Mouse (Mus musculus): ENCODE results near the gene Taf1d.
"Not testable (repeated sequence)": the region's sequence is repeated elsewhere in the genome, so short reads cannot be mapped to it uniquely, and the experiment has no call there.

Gene Taf1d

DNA sequence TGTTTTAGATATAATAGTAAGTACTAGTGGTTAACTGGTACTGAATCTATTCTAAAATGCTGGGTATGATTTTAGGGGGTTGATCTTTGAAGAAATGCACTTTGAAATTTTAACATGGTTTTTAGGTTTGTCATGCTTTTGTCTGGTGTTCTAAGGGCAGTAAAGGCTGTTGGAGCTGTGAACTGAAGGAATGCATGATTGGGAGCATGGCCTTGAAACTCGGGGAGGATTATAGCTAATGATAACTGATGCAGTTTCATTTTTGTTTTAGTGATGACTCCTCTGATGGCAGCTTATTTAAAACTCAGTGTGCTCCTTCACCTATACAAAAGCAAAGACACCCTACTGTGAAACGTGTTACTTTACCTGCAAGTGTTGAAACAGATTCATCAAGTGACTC, 2.2 kb downstream of the Taf1d start:
- no peak for DNase-seq (ENCODE audit: low spot score in 2 of 2)

DNA sequence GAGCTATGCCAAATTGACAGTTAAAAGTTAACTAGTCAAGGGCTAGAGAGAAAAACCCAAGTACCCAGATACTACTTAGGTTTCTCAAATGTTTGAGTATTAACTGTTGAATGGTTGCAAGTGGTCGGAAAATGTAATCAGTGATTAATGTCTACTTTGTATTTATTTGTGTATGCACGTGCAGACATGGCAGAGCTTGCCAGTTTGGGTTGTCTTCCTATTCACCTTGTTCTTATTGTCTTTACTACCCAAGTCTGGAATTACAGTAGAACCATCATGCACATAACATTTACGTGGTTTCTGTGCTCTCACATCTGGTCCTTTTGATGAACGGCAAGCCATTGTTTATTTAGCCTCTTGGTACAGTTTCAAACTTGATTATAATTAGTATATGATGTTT, 3.4 kb downstream of the Taf1d start:
- no peak for DNase-seq (ENCODE audit: low spot score in 2 of 2)

DNA sequence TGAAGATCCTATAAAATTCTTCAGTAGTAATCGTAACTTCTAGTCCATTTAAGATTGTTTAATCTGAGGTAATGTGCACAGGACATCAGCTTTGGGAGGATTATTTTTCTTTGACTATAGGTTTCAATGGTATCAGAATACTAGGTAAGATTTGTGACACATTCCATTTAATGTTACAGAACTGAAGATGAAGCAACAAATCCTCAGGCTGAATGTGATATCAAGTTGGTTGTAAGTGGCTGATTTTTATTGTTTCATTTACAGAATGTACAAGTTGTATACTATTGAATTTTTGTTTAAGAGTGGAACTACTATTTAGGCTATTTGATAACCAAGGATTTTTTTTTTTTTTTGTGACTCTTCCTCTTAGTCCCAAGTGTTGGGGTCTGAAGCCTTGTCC, 4.2 kb downstream of the Taf1d start:
- DNase-seq (ENCODE audit: low spot score in 2 of 2): no peak

DNA sequence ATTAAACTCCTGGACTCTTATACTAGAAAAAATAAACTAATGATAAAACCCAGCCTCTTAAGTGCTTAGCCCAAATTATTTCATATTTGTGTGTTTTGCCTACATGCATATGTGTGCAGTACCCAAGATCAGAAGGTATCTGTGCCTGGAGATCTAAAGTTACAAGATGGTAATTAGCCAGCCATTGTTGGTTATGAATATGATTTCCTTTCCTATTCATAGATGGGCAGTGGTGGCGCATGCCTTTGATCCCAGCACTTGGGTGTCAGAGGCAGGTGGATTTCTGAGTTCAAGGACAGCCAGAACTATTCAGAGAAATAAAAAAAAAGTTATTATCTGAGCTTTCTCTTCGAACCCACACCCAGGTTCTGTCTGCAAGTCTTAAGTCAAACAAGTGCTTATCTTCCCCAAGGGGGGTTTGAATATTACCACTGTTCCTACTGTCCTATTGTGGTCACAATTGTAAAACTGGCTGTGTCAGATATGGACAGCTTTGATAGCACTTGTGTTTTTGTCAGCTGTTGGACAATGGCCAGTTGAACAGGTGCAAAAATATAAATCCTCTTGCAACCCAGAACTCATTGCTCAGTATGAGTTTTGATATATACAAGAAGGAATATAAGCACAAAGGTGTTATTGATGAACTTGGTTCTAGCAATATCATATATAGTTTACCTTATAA, 6.2 kb downstream of the Taf1d start:
- DNase-seq (ENCODE audit: low spot score in 2 of 2): no peak

DNA sequence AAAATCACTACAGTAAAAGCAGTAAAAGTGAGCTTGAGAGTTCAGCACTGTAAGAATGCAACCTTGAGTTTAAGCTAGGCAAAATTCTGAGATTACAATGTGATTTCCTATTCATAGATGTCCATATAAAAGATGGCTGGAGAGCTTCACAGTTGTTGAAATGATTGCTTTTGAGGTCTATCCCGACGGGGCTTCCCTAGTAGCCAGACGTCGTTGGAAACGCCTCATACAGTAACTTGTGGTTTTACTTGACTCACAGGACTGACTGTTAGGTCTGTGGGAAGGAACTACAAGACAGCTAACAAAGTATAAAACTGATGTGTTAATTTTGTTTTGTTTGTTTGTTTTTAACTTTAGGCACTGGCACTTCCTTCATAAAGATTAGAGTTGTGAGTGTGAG, 7.6 kb downstream of the Taf1d start:
- no peak for DNase-seq (ENCODE audit: low spot score in 2 of 2)

DNA sequence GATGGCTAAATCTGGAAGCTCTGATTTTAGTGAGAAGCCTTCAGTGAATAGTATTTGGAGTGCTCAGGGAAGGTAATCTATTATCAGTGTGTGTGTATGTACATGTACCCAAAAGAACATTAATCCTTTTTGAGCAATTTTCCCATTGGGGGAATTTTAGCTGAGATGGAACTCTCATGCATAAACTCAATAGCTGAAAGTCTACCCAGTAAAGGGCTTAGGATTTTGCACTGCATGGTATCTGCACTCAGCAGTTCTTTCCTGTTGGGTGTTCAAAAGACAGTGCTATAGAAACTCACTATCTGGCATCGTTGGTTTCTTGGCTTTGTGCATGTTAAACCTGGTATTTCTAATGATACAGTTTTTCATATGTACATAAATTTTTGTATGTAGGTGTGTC, 8.6 kb downstream of the Taf1d start:
- DNase-seq (ENCODE audit: low spot score in 2 of 2): no peak

DNA sequence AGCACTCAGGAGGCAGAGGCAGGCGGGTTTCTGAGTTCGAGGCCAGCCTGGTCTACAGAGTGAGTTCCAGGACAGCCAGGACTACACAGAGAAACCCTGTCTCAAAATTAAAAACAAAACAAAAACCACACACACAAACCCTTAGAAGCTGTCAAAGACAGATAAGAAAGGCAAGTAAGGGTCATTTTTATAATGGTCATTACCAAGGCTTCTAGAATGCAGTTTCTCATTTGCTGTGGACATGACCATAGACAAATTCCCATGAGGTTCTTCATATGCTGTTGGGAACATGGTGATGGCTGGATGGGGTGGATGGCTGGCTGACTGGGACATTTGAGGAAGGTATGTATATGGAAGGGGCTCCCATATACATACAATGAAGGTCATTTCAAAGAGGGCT, 10.3 kb downstream of the Taf1d start:
- not testable (repeated sequence) for DNase-seq (ENCODE audit: low spot score in 2 of 2)

DNA sequence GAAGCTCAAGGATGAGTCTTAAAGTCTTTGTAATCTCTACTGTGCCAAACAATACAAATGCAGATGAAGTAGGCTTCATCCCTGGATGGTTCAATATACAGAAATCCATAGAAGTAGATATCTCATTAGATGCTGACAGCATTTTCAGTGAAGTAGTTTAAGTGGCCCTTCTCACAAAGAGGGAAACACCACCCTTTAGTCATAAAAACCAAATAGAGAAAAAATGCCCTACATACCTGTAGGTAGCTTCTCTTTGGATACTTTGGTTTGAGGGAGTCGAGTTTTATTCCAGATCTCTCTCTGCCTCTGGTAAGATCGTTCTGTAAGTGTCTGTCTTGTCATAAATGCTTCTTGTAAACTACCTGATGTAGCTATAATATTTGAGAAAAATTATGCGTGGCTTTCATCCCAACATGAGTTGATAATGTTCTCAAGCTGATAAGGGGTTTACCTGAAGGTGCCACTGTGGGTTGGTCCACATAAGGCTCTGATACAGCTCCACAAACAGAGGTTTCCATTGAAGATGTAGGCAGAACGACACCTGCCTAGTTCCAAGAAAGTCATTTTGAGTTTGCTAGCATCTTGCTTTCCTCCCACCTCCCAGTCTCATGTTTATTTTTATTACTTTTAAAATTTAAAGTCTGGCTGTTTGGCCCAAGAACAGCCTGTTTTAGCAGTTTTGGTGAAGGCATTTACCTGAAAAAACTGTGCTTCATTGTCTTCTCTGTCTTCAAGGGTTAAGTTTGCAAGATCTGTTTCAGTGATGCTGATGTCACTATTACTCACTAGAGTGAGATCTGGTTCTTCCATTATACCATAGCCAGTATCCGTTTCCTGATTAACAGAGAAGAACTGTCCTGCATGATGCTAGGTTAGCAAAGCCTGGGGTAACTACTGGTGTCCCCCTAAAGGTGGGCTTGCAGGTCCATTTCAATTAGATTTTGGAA, 11.5 kb downstream of the Taf1d start:
- DNase-seq (ENCODE audit: low spot score in 2 of 2): no peak

DNA sequence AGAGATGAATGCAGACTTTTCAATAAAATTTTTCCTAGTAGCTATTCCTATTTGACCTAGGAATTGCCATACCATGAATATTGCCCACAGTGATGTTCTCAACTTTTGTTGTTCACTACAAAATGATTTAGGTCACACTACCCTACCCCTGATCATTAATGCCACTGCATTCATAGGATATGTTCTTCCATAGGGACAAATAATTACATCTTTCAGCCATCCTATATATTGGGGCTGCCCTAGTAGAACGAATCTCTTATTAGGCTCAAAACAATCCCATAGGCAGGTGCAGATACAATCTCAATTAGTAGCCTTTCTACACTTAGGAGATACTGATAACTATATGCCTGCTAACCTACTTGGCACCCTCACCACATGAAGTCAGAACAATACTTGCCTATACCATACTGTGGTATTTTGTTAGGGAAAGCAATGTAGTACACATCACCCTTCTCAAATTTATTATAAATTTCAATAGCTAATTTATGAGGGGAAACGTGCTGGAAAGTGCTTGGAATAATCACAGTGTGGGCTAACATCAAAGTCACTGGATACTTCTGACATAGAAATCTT, 12.2 kb downstream of the Taf1d start:
- no peak for DNase-seq (ENCODE audit: low spot score in 2 of 2)

DNA sequence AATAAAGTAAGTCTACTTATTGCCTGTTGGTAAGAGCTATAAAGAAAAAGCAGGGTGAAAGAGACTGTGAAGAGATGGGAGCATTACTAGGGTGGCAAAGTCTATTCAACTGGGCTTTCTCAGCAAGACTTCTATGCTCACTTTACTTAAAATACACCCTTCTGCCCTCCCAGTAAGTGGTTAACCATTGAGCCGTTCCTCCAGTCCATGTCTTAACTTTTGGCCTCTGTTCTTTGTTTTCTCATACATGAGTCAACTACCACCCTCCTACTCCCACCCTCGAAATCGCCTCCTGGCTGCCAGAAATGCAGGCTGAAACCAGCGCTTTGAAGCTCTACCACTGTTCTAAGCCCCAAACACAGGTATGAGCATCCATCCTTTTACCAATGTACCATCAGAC, 31.8 kb downstream of the Taf1d start:
- no peak for DNase-seq (ENCODE audit: low spot score in 2 of 2)

DNA sequence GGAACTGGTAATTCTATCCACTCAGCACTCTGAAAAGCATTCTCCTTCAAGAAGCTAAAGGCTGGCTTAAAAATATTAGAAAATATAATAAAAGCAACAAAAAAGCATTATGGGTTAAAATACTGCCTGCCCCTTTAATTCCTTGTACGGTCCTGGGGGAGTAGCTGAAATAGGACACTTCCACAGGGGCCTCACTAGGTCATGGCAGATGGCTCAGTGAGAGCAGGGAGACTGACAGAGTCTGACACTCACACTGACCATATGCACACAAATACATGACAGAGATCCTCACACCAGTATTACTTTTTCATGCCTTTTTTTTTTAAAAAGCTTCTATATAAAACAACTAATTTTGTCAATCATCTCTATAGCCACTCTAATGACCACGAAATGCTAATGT, 43.9 kb downstream of the Taf1d start:
- no peak for DNase-seq (ENCODE audit: low spot score in 2 of 2)

DNA sequence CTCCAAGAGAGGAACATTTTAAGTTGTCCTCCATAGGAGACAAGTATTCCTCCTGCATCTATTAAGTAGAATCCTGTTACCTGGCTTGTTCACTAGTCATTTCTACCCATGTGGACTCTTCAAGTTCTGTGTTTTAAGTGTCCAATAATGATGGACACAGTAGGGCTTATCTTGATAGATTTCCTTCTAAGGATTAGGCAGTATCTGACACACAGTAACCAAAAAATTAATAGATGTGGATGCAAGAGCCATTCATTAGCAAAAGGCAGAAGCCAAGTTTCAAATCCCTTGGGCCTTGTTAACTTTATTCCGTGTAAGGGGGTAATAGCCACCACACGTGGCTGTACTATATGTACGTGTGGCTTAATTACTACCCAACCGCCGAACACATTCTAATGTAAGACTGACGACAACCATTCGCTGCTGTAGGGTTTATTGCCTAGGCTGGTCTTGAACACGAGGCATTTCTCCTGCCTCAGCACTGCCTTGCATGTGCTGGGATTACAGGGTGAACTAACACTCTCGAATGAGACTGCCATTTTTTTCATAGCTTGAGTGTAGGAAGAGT, 51.0 kb downstream of the Taf1d start:
- no peak for DNase-seq (ENCODE audit: low spot score in 2 of 2)

DNA sequence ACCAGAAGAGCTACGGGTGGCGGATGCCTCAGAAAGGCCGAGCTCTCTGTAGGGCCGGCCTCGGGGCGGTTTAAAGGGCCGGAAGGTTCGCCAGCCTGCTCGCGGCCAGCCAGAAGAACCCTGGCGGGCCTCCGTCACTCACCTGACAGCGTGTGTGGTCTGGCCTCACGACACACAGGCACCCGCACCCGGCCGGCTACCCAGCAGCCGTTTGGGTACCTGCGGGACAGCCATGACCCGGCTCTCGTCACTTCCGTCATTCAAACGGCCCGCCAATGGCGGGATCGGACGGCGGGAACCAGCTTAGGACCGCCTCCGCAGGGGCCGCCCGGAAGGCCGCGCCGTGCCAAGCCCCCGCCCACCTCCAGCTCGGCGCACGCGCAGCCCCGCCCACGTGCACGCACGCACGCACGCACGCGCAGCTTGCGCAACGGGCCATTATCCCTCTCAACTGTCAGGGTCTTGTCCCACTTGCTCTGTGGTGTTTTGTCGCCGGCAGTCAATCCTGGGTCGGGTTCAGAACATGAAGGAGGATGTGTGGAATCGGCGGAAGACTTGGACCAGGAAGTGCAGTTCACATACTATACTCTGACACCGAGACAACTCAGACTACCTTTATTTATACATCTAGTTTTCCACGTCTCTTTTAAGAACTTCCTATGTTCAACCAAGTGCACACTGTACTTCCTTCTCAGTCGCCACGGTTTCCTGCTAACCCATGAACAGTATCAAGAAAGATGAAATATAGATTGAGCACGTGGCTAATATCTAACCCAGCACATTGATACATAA, 51.7 kb downstream of the Taf1d start, which contains the start of gene Cep295:
Gene Cep295, minus strand, starts transcription at position 305 of the 792 bp plus-strand sequence.
- DNase-seq (ENCODE audit: low spot score in 2 of 2): peak; percentile 92 to 97

DNA sequence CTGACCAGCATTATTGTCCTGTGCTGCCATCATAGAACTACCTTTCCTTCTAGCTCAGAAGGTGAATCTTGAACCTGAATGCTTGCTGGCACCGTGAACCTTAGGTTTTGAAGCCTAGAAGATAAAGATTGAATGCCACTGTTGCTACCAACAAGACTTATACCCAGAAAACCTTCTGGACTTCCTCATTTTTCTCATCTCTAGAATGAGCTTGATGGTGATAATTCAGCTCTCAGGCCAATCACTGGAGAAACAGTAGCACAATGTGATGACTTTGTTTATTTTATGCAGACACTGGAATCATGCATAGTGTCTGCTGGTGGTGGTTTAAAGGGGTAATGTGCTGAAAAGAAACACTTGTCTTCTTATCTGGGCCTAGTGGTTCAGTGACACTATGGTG, 58.8 kb downstream of the Taf1d start:
- DNase-seq (ENCODE audit: low spot score in 2 of 2): no peak

DNA sequence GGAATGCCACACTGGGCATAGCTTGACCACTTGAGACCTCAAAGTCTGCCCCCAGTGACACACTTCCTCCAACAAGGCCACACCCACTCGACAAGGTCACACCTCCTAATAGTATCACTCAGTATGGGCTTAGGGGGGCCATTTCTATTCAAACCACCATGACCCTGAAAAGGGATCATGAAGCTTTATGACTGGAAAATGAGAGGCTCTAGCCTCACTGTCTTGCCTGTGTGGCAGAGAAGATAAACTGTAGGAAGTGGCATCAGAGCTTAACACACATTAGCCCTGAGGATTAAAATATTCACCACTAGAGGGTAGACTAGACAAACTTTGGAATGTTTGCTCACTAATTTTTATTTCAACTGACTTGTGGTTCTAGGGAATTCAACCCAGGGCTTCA, 59.8 kb downstream of the Taf1d start:
- DNase-seq (ENCODE audit: low spot score in 2 of 2): no peak

DNA sequence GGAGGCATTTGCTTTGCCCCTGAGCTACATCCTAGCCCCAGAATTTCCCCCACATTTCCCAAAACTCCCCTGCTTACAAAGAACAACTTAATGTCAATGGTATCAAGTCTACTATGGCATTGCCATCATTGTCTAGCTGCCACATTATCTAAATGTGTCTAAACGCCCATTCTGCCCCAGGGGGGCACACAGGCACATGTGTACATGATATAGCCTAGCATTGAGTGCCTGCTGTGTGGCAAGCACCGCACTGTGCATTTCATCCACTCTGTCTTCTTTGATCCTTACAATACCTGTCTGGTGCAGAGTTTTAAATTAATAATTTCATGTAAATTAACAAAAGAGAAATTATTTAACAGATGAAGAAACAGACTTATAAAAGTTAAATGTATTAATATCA, 60.2 kb downstream of the Taf1d start:
- DNase-seq (ENCODE audit: low spot score in 2 of 2): no peak

Measured in thymus, postnatal 10 days (tissue).